Mouse (Mus musculus) forebrain, embryonic 13.5 days (tissue): ENCODE data around the gene Tldc2. TPM values are rescaled to one million over a fixed set of nuclear protein-coding genes. Genes with fewer than 3 reads are reported as not detected.

Experiments used
- ATAC-seq: fragments of 200-750 bp; cut with Nextera tagmentation; 2 replicates; pipeline ENCODE4 v1.8.0; 2017
- H3K27ac ChIP-seq: fragments of 300-500 bp; sonication (generic); 2 replicates; pipeline ENCODE4 v1.5.1; 2015; ENCODE audit warnings: inconsistent platforms, mild to moderate bottlenecking, moderate library complexity
- H3K27me3 ChIP-seq: fragments of 300-500 bp; sonication (generic); 2 replicates; pipeline ENCODE4 v1.6.1; 2015; ENCODE audit warnings: mild to moderate bottlenecking, inconsistent platforms
- H3K36me3 ChIP-seq: fragments of 300-500 bp; sonication (generic); 2 replicates; pipeline ENCODE4 v1.6.1; 2015; ENCODE audit warnings: mild to moderate bottlenecking, inconsistent platforms; ENCODE audit not compliant: poor library complexity, severe bottlenecking
- H3K4me1 ChIP-seq: fragments of 300-500 bp; sonication (generic); 2 replicates; pipeline ENCODE4 v1.6.1; 2015; ENCODE audit warnings: inconsistent platforms
- H3K4me2 ChIP-seq: fragments of 300-500 bp; sonication (generic); 2 replicates; pipeline ENCODE4 v1.6.1; 2015; ENCODE audit warnings: inconsistent platforms, mild to moderate bottlenecking, moderate library complexity
- H3K4me3 ChIP-seq: fragments of 300-500 bp; sonication (generic); 2 replicates; pipeline ENCODE4 v1.5.1; 2015; ENCODE audit warnings: mild to moderate bottlenecking, inconsistent platforms
- H3K9ac ChIP-seq: fragments of 300-500 bp; sonication (generic); 2 replicates; pipeline ENCODE4 v1.6.1; 2015; ENCODE audit warnings: mild to moderate bottlenecking, inconsistent platforms
- H3K9me3 ChIP-seq: fragments of 300-500 bp; sonication (generic); replicated peaks from 2 replicates; pipeline ENCODE4 v1.6.1; 2016; ENCODE audit warnings: inconsistent platforms
- WGBS: fragments of 180-500 bp; shearing (Covaris S2); methylation state at CpG from one replicate; pipeline ENCODE4 v1.1.7; 2015; 5-methylcytosine and 5-hydroxymethylcytosine counted together
- polyA plus RNA-seq: library from polyadenylated mRNA; unstranded; fragments of >200 nt; fragmentation: Nextera tagmentation; extraction: Ambion mirVana; gene quantifications from 2 replicates; pipeline ENCODE4 v1.2.1, GENCODE M21; 2015

Gene Tldc2
- polyA plus RNA-seq, 1 experiment from 2014 or later, result not detected

DNA sequence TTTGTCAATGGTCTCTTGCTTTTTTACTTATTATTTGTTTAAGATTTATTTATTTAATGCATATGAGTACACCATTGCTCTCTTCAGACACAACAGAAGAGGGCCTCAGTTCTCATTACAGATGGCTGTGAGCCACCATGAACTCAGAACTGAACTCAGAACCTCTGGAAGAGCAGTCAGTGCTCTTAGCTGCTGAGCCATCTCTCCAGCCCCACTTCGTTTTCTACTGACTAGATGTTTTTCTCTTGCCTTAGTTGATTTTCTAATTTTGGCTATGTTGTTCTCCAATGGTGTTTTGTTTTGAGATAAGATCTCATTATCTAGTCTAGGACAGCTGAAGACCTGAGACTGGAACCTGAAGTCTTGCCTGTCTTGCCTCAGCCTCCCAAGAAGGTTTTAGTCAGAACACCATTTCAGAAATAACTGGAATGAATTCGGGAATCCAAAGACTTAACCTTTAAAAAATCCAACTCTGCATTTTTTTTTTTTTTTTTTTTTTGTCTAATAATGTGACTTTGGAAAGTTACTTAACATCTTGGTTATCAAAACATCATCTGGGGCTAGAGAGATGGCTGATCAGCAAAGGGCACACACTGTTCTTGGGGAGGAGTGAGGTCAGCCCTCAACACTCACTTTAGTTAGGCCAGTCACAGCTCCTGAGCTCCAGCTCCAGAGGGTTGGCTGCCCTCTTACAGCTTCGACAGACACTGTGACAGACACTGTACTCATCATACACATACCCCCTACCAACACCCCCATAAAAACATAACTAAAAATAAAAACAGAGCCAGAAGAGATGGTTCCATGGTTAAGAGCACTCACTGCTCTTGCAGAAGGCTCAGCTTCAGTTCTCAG is 46.1 kb downstream of the Tldc2 start:
- WGBS, result 85% methylated on average over 3 of the region's 3 CpGs
- Histone ChIP-seq H3K27me3 (no peaks in the 10 kb centered on the region), H3K4me2 (0 out of 2 replicates have a peak overlapping the region, but pooled peaks have one; percentile 13), H3K4me1 (peaks cover 8% of the 10 kb centered on the region), H3K9ac (no peak overlapping the region), H3K9me3 (no peaks in the 10 kb centered on the region), H3K27ac (no peak overlapping the region), H3K4me3 (no peak overlapping the region), H3K36me3 (no peaks in the 10 kb centered on the region; the same call in 1 of the 2 replicates)
- no peak for ATAC-seq

DNA sequence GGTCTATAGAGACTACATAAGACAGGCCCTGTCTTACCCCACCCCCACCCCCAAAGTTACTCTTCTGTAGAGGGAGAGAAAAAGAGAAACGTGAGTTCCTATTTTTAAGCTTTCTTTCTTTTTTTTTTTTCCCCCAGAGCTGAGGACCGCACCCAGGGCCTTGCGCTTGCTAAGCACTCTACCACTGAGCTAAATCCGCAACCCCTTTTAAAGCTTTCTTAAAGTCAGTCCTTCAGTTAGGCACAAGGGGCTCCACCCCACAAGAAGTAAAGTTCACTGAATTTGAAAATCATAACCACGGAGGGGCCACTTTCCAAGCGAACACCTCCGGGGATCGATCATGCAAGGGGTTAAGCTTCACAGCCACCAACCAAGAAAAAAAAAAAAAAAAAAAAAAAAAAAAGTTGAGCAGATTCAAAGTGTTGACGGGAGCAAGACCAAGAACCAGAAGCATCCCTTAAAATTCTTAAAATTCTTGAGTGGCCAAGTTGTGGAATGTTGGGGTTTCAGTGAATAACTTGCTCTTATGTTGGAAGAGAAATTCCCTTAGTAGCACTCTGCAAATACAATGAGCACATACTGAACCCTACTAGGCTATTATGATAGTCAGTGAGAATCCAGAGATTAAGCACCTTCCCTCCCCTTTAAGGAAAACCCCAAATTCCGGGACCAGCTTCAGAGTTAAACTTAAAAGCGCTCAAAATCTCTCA is 47.1 kb downstream of the Tldc2 start:
- no peak overlapping the region for H3K27ac ChIP-seq
- H3K9ac ChIP-seq, result peak overlapping the region; percentile 80
- H3K27me3 ChIP-seq, result no peaks in the 10 kb centered on the region
- no peak for ATAC-seq
- peak overlapping the region; percentile 96 for H3K4me2 ChIP-seq
- H3K36me3 ChIP-seq, result no peaks in the 10 kb centered on the region
- peak overlapping the region; percentile 71 for H3K4me3 ChIP-seq
- no peaks in the 10 kb centered on the region for H3K9me3 ChIP-seq
- 16% methylated on average over 11 of the region's 11 CpGs for WGBS
- peaks cover 8% of the 10 kb centered on the region for H3K4me1 ChIP-seq

GRCm38 (mm10) chr2:157134479-157134931 is 47.6 kb downstream of the Tldc2 start:
- Histone ChIP-seq H3K4me1 (peaks cover 8% of the 10 kb centered on the region), H3K27me3 (no peaks in the 10 kb centered on the region), H3K27ac (no peak overlapping the region), H3K4me2 (peak overlapping the region; percentile 96), H3K9me3 (no peaks in the 10 kb centered on the region; the same call in 1 of the 2 replicates), H3K36me3 (no peaks in the 10 kb centered on the region), H3K4me3 (peak overlapping the region; percentile 71), H3K9ac (peak overlapping the region; percentile 80)
- under 1% methylated on average over 25 of the region's 25 CpGs for WGBS
- ATAC-seq, result peak; percentile 59

DNA sequence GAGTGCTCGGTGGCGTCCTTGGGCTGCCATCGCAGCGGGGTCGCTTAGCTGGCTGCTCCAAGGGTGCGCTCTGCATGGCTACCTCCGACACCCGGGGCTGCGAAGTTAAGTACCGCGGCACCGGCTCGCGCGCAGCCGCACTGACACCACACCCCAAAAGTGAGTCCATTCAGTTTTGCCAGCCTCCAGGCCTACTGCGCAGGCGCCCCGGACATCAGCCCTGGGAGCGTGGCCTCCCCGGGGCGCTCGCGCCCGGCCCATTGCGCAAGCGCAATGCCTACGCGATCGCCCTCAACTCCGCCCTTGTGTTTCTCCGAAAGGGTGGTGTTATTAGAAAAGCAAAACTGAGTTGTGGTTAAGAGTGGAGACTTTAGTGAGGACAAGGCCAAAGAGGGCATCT is 48.2 kb downstream of the Tldc2 start, which contains the start of gene Samhd1:
Samhd1 (minus strand) TSS at position 252 of the 400 bp plus-strand sequence.
- H3K36me3 ChIP-seq, result no peaks in the 10 kb centered on the region
- H3K9ac ChIP-seq, result peak within 1 kb of the TSS; percentile 80
- H3K27me3 ChIP-seq, result no peaks in the 10 kb centered on the region
- H3K9me3 ChIP-seq, result peaks cover 4% of the 10 kb centered on the region
- peak; percentile 93 for ATAC-seq
- 0% methylated on average over 32 of the region's 32 CpGs for WGBS
- H3K4me3 ChIP-seq, result peak within 1 kb of the TSS; percentile 71
- H3K4me2 ChIP-seq, result peak within 1 kb of the TSS; percentile 96
- H3K27ac ChIP-seq, result peak within 1 kb of the TSS; percentile 20; the same call in 1 of the 2 replicates
- peaks cover 8% of the 10 kb centered on the region for H3K4me1 ChIP-seq

- Histone ChIP-seq H3K4me3 (peak overlapping the region; percentile 71), H3K4me2 (peak overlapping the region; percentile 96), H3K27ac (peak overlapping the region; percentile 20; the same call in 1 of the 2 replicates), H3K9ac (0 out of 2 replicates have a peak overlapping the region, but pooled peaks have one; percentile 80), H3K27me3 (no peaks in the 10 kb centered on the region), H3K9me3 (peaks cover 10% of the 10 kb centered on the region), H3K36me3 (no peaks in the 10 kb centered on the region), H3K4me1 (peaks cover 8% of the 10 kb centered on the region)
- ATAC-seq, result peak; percentile 27; the same call in 1 of the 2 replicates
- WGBS, result 81% methylated on average over 10 of the region's 10 CpGs
Measured at GRCm38 (mm10) chr2:157135529-157136120, 48.8 kb downstream of the Tldc2 start.

- Histone ChIP-seq H3K4me1 (peaks cover 8% of the 10 kb centered on the region), H3K9me3 (peaks cover 10% of the 10 kb centered on the region), H3K4me2 (no peak overlapping the region), H3K4me3 (no peak overlapping the region), H3K36me3 (no peaks in the 10 kb centered on the region), H3K27me3 (no peaks in the 10 kb centered on the region), H3K27ac (no peak overlapping the region), H3K9ac (no peak overlapping the region)
- 91% methylated on average over 4 of the region's 4 CpGs for WGBS
- no peak for ATAC-seq
Measured at GRCm38 (mm10) chr2:157136176-157136575, 49.3 kb downstream of the Tldc2 start.

DNA sequence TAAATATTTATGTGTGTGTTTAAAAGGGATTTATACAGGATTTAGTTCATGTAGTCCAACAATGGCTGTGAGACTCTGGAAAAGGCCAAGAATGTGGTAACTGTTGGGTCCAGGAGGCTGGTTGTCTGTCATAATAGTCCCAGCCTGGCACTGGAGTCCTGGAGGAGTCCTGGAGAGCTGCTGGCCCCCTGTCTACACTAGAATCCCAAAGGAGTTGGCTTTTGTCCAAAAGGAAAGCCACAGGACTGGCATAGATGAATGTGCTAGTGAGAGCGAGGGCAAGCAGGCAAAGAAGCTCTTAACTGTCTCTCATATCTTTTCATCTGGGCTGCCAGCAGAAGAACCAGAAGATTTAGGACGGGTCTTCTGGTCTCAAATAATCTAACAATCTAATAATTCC is 49.8 kb downstream of the Tldc2 start:
- Histone ChIP-seq H3K36me3 (no peaks in the 10 kb centered on the region), H3K27me3 (no peaks in the 10 kb centered on the region), H3K9me3 (peaks cover 10% of the 10 kb centered on the region), H3K9ac (no peak overlapping the region), H3K4me1 (peaks cover 8% of the 10 kb centered on the region), H3K27ac (no peak overlapping the region), H3K4me2 (no peak overlapping the region), H3K4me3 (no peak overlapping the region)
- ATAC-seq, result no peak
- 73% methylated on average over 2 of the region's 2 CpGs for WGBS

DNA sequence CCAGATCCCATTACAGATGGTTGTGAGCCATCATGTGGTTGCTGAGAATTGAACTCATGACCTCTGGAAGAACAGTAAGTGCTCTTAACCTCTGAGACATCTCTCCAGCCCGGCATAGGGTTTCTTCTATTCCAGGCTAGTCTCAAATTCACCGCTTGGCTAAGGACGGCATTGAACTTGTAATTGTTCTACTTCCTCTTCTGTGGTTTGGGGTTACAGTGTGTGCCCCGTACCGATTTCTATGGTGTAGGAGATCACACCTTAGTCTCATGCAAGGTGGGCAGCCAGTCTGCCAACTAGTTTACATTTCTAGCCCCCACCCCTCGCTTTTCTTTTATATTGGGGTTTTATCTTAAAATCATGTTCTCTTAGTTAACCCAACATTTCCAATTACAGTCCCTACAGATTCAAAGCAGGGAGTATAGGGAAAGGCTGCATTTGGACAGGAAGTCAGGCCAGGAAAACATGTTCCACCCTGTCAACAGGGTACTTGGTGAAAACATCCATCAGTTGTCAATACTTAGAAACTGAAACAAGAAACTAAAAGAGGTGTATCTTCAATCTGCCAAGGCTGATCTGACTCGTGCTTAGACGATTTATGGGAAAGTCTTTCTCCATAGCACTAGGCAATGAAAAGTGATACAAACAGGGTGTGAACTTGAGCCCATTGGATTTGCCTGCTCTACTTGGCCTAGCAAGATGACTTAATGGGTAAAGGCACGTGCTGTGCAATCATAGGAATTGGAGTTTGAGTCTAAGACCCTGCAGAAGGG is 51.3 kb downstream of the Tldc2 start:
- Histone ChIP-seq H3K9me3 (peaks cover 10% of the 10 kb centered on the region), H3K9ac (no peak overlapping the region), H3K4me3 (no peak overlapping the region), H3K27me3 (no peaks in the 10 kb centered on the region), H3K27ac (no peak overlapping the region), H3K4me1 (peaks cover 8% of the 10 kb centered on the region), H3K4me2 (no peak overlapping the region), H3K36me3 (no peaks in the 10 kb centered on the region)
- 91% methylated on average over 9 of the region's 9 CpGs for WGBS
- ATAC-seq, result no peak

- H3K27me3 ChIP-seq, result no peaks in the 10 kb centered on the region
- no peaks in the 10 kb centered on the region for H3K36me3 ChIP-seq
- ATAC-seq, result no peak
- WGBS, result 88% methylated on average over 5 of the region's 5 CpGs
- H3K9me3 ChIP-seq, result peaks cover 10% of the 10 kb centered on the region
- no peak overlapping the region for H3K4me2 ChIP-seq
- H3K4me1 ChIP-seq, result peaks cover 6% of the 10 kb centered on the region
- H3K9ac ChIP-seq, result no peak overlapping the region
- H3K4me3 ChIP-seq, result no peak overlapping the region
- H3K27ac ChIP-seq, result no peak overlapping the region
Measured at GRCm38 (mm10) chr2:157138808-157139207, 52.0 kb downstream of the Tldc2 start.

DNA sequence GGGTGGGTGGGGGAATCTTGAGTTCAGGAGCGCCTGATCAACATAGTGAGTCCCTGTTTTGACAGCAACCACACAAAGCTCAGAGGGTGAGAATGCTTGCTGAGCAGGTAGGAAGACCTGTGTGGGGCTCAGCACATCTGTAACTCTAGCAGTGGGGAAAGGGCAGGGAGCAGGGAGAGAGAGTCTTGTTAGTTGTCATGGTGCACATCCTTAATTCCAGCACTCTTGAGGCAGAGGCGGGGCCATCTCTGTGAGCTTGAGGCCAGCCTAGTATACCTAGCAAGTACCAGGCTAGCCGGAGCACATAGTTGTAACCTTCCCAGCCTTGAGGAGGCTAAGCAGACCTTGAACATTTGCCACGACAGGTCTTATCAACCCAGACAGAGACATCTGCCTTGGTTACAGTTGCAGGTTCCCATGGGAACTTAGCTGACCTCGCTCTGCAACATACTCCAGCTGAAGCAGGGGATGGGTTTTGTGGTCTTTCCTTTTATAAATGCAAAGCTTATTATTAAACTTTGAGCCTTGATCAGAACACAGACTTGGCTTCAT is 52.5 kb downstream of the Tldc2 start:
- H3K9me3 ChIP-seq, result peaks cover 10% of the 10 kb centered on the region
- WGBS, result 91% methylated on average over 5 of the region's 5 CpGs
- peaks cover 3% of the 10 kb centered on the region for H3K4me1 ChIP-seq
- ATAC-seq, result no peak
- H3K27ac ChIP-seq, result no peak overlapping the region
- no peaks in the 10 kb centered on the region for H3K36me3 ChIP-seq
- no peak overlapping the region for H3K4me3 ChIP-seq
- no peak overlapping the region for H3K4me2 ChIP-seq
- H3K9ac ChIP-seq, result no peak overlapping the region
- no peaks in the 10 kb centered on the region for H3K27me3 ChIP-seq

DNA sequence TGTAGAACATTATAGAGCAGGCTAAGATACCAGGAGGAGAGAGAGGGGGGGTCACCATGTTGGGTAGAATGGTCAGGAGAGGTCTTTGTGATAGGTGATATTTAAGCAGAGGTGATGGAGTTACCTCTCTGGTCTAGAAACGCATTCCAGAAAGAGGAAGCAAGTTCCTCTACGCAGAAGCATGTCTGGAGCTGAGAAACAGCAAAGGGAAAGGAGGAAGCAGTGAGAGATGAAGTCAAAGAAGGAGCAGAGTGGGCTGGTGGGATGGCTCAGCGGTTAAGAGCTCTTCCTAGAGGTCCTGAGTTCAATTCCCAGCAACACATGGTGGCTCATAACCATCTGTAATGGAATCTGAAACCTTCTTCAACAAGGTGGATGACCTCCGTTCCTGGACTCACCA is 55.1 kb downstream of the Tldc2 start:
- H3K27ac ChIP-seq, result no peak overlapping the region
- no peak overlapping the region for H3K9ac ChIP-seq
- no peak for ATAC-seq
- H3K4me3 ChIP-seq, result no peak overlapping the region
- no peaks in the 10 kb centered on the region for H3K4me1 ChIP-seq
- 89% methylated on average over 4 of the region's 4 CpGs for WGBS
- H3K4me2 ChIP-seq, result no peak overlapping the region
- peaks cover 10% of the 10 kb centered on the region for H3K9me3 ChIP-seq
- peaks cover 21% of the 10 kb centered on the region for H3K36me3 ChIP-seq
- H3K27me3 ChIP-seq, result no peaks in the 10 kb centered on the region
